Mouse (Mus musculus) intestine, embryonic 14.5 days (tissue): ENCODE data around the gene Adig. TPM values are rescaled to one million over a fixed set of nuclear protein-coding genes. Genes with fewer than 3 reads are reported as not detected.

Source experiments
- ATAC-seq: fragments of 200-750 bp; cut with Nextera tagmentation; replicated peaks from 2 replicates; pipeline ENCODE4 v1.8.0; 2017; ENCODE audit warnings: low read depth, moderate number of reproducible peaks, moderate TSS enrichment, moderate library complexity; ENCODE audit not compliant: low FRiP score, low TSS enrichment
- DNase-seq: peaks from one replicate; pipeline ENCODE4 v3.0.0-alpha.2; 2018; ENCODE audit warnings: low spot score
- H3K27ac ChIP-seq: fragments of 300-500 bp; sonication (generic); 2 replicates; pipeline ENCODE4 v1.5.1; 2014; ENCODE audit warnings: low read depth, mild to moderate bottlenecking, control low read depth
- H3K27me3 ChIP-seq: fragments of 300-500 bp; sonication (generic); replicated peaks from 2 replicates; pipeline ENCODE4 v1.6.1; 2014; ENCODE audit warnings: low read length, control low read depth; ENCODE audit not compliant: control insufficient read depth, insufficient read depth
- H3K36me3 ChIP-seq: fragments of 300-500 bp; sonication (generic); 2 replicates; pipeline ENCODE4 v1.6.1; 2014; ENCODE audit warnings: low read length, control low read depth; ENCODE audit not compliant: control insufficient read depth, insufficient read depth
- H3K4me1 ChIP-seq: fragments of 300-500 bp; sonication (generic); replicated peaks from 2 replicates; pipeline ENCODE4 v1.6.1; 2014; ENCODE audit warnings: low read length, control low read depth, mixed read lengths; ENCODE audit not compliant: control insufficient read depth, insufficient read depth
- H3K4me2 ChIP-seq: fragments of 300-500 bp; sonication (generic); 2 replicates; pipeline ENCODE4 v1.6.1; 2014; ENCODE audit warnings: low read length
- H3K4me3 ChIP-seq: fragments of 300-500 bp; sonication (generic); 2 replicates; pipeline ENCODE4 v1.5.1; 2014; ENCODE audit warnings: low read depth, low read length, control low read depth, mixed read lengths
- H3K9ac ChIP-seq: fragments of 300-500 bp; sonication (generic); 2 replicates; pipeline ENCODE4 v1.6.1; 2014; ENCODE audit warnings: mild to moderate bottlenecking, low read length
- H3K9me3 ChIP-seq: fragments of 300-500 bp; sonication (generic); 2 replicates; pipeline ENCODE4 v1.6.1; 2016; ENCODE audit warnings: low read length, control low read depth; ENCODE audit not compliant: control insufficient read depth
- WGBS: fragments of 180-500 bp; shearing (Covaris S2); extraction: QIAGEN DNeasy Blood & Tissue Kit; methylation state at CpG from one replicate; pipeline ENCODE4 v1.1.7; 2014; 5-methylcytosine and 5-hydroxymethylcytosine counted together
- polyA plus RNA-seq: library from polyadenylated mRNA; unstranded; fragments of >200 nt; fragmentation: Nextera tagmentation; extraction: Ambion mirVana; gene quantifications from 2 replicates; pipeline ENCODE4 v1.2.1, GENCODE M21; 2014

Adig gene
- polyA plus RNA-seq, 1 experiment from 2014 or later = not detected

DNA sequence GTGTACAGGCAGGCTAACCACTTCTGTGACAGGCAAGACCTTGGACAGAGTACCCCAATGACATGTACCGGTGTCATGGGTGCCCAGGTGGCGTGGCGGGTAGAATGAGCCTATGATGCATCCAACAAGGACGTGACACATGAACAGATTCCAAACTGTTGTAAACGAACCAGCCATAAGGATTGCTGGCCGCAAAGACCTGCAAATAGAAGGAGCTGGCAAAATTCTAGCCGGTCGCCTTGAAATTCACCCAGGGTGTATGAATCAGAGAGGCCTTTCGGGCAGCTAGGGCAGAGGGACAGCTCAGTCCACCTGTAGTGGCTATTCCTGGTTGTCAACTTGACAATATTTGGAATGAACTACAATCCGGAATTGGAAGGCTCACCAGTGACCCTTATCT is 52.0 kb downstream of the Adig start:
- Histone ChIP-seq H3K36me3 (no peaks in the 10 kb centered on the region), H3K9ac (no peak overlapping the region), H3K4me1 (no peaks in the 10 kb centered on the region; the same call in 1 of the 2 replicates), H3K4me3 (no peak overlapping the region), H3K9me3 (0 out of 2 replicates have a peak, but pooled peaks cover 4% of the 10 kb centered on the region), H3K27me3 (peaks cover 29% of the 10 kb centered on the region), H3K4me2 (no peak overlapping the region), H3K27ac (no peak overlapping the region)
- DNase-seq = no peak
- WGBS = 12% methylated on average over 10 of the region's 10 CpGs
- no peak for ATAC-seq

DNA sequence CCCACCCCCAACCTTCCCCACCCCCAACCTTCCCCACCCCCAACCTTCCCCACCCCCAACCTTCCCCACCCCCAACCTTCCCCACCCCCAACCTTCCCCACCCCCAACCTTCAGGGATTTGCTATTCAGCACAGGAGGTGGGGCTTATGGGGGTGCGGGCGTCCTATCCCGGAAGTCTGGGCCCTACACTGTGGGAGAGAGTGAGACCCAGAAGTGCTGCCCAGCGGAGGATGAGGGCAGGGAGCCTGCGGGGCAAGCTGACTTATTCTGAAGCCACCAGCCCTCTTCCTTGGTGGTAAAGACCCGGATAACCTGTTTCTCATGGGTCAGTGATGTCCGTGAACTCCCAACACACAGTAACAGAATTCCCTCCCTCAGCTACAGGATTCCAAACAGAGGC is 52.8 kb downstream of the Adig start:
- H3K27ac ChIP-seq = no peak overlapping the region
- peaks cover 29% of the 10 kb centered on the region for H3K27me3 ChIP-seq
- no peak for ATAC-seq
- DNase-seq = no peak
- 0 out of 2 replicates have a peak, but pooled peaks cover 4% of the 10 kb centered on the region for H3K9me3 ChIP-seq
- H3K36me3 ChIP-seq = no peaks in the 10 kb centered on the region
- 3% methylated on average over 7 of the region's 7 CpGs for WGBS
- no peaks in the 10 kb centered on the region; the same call in 1 of the 2 replicates for H3K4me1 ChIP-seq
- H3K4me2 ChIP-seq = peak overlapping the region; percentile 13; the same call in 1 of the 2 replicates
- no peak overlapping the region for H3K4me3 ChIP-seq
- H3K9ac ChIP-seq = no peak overlapping the region

DNA sequence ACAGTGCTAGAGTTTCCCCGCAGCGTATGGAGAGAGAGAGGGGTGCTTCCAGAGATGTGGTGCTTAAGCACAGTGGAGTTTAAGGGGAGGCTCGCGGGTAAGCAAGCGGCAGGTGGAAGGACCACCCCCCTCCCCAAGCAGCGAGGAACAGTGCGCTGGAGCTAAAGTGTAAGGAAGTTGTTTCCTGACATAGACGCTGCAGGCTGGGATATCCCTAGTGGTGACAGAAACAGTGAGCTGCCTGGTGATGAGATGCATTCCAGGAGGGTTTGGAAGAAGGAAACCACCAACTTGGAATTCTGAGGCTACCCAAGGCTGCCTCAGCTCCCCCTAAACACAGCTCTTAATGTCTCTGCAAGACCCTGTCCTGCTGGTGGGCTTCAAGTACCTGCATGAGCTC is 53.4 kb downstream of the Adig start:
- ATAC-seq = no peak
- Histone ChIP-seq H3K27me3 (peaks cover 29% of the 10 kb centered on the region), H3K4me1 (no peaks in the 10 kb centered on the region; the same call in 1 of the 2 replicates), H3K4me2 (peak overlapping the region; percentile 40), H3K36me3 (no peaks in the 10 kb centered on the region), H3K9me3 (0 out of 2 replicates have a peak, but pooled peaks cover 4% of the 10 kb centered on the region), H3K9ac (no peak overlapping the region), H3K4me3 (no peak overlapping the region), H3K27ac (no peak overlapping the region)
- WGBS = 2% methylated on average over 8 of the region's 8 CpGs
- DNase-seq = no peak

DNA sequence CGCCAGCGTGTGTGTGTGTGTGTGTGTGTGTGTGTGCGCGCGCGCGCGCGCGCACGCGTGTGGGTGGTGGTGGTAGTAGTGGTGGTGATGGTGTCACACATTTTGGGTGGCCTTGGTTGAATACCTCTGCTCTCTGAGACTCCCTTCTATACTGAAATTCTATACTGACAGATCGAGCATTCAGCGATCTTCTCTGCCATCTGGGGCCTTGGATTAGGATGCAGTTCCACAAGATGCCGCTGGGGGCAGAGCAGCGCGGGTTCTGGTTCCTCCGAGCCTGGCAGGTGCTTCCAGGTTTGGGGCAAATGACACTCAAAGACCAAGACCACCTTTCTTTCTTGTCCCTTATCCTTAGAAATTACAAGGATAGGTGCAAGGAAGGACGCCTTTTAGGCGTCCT is 53.8 kb downstream of the Adig start:
- WGBS = 3% methylated on average over 20 of the region's 20 CpGs
- H3K4me3 ChIP-seq = no peak overlapping the region

DNA sequence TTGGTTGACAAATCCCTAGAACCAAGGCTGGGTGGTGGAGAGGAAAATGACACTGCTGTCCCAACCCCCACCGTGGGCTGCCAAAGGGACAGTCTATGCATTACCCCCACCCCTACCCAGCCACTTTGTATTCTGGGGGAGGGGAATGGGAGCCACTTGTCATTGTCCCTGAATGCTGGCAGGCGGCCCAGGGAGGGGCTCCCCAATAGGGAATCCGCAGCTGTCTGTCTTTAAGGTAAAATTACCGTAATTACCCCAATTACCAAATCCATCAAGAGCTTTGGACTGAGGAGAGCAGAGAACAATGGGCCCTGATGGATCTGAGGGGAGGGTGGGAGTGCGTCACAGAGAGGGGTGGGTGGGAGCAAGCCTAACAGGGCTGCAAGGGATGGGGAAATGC is 54.3 kb downstream of the Adig start:
- Histone ChIP-seq H3K27ac (no peak overlapping the region), H3K9me3 (0 out of 2 replicates have a peak, but pooled peaks cover 4% of the 10 kb centered on the region), H3K36me3 (no peaks in the 10 kb centered on the region), H3K9ac (no peak overlapping the region), H3K27me3 (peaks cover 29% of the 10 kb centered on the region), H3K4me2 (no peak overlapping the region), H3K4me3 (no peak overlapping the region), H3K4me1 (no peaks in the 10 kb centered on the region; the same call in 1 of the 2 replicates)
- DNase-seq (no peak), ATAC-seq (no peak)
- WGBS = 7% methylated on average over 5 of the region's 5 CpGs

More for the DNA sequence above, 53.8 kb downstream of the Adig start:
- peaks cover 29% of the 10 kb centered on the region for H3K27me3 ChIP-seq
- no peak for ATAC-seq
- H3K9me3 ChIP-seq = 0 out of 2 replicates have a peak, but pooled peaks cover 4% of the 10 kb centered on the region
- peak; percentile 91 for DNase-seq
- H3K27ac ChIP-seq = no peak overlapping the region
- H3K9ac ChIP-seq = no peak overlapping the region
- peak overlapping the region; percentile 40 for H3K4me2 ChIP-seq
- H3K4me1 ChIP-seq = no peaks in the 10 kb centered on the region; the same call in 1 of the 2 replicates
- H3K36me3 ChIP-seq = no peaks in the 10 kb centered on the region

Other genes with a start within 250 kb of the Adig start
- not detected in 2 replicates for gene Bpi, start 244.5 kb upstream of the Adig start, polyA plus RNA-seq
- gene Lbp, start 196.1 kb upstream of the Adig start, polyA plus RNA-seq = 4.4 and 5.1 TPM in 2 replicates
- gene Snhg11, start 127.0 kb upstream of the Adig start, polyA plus RNA-seq = 5.5 and 6.1 TPM in 2 replicates
- gene Ralgapb, start 92.8 kb upstream of the Adig start, polyA plus RNA-seq = 19.5 and 20.3 TPM in 2 replicates
- 0.11 and 0.15 TPM in 2 replicates for gene Arhgap40, start 10.2 kb downstream of the Adig start, polyA plus RNA-seq
- gene Slc32a1, start 108.2 kb downstream of the Adig start, polyA plus RNA-seq = not detected in 2 replicates
- gene Actr5, start 122.3 kb downstream of the Adig start, polyA plus RNA-seq = 12.7 and 13.0 TPM in 2 replicates
- 5.0 and 5.4 TPM in 2 replicates for gene Ppp1r16b, start 162.8 kb downstream of the Adig start, polyA plus RNA-seq